Mouse (Mus musculus): ENCODE data around the gene Gal3st2b.
"Not testable (repeated sequence)": the region's sequence is repeated elsewhere in the genome, so short reads cannot be mapped to it uniquely, and the experiment has no call there.

The Gal3st2b gene

DNA sequence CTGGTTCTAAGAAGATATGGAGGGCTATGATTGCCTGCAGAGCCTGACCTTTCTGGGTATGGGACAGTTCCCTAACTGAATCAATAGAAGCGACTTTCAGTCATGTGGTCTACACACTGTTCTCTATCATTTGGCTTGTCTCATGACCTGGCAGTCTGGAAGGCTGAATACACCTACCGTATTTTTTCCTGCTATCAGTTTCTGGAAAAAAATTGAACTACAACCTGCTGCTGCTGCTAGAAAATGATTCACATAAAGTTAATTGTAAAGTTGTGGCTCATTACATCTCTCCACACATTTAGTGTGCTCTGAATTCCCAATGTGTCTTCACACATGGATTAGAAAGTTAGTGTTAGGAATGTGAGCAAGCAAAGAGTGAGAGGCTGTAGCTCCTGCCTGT lies at the start of gene Gal3st2b:
Gene Gal3st2b, plus strand, starts transcription at position 301 of the 400 bp plus-strand sequence.
- CTCF ChIA-PET: not testable (repeated sequence)

DNA sequence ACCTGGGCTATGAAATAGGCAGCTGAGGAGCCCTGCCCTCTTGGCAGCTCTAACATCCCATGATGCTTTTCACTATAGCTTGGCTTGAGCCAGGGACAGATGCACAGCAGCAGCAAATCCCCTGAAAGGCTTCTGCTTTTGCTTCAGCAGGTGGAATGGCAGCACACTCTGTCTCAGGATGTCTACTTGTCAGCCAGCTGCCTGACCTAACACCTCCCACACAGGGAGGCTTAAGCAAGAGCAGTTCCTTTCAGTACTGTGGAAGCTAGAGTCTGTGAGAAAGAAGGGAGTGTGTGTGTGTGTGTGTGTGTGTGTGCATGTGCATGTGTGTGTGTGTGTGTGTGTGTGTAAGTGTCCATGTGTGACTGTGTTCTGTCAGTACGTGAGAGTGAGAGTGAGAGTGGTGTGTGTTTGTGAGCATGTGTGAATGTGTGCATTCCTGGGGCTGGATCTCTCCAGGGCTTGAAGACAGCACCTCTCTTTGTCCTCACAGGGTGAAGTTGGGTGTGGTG lies 46.5 kb upstream of the Gal3st2b start:
- CTCF ChIA-PET: not testable (repeated sequence)

DNA sequence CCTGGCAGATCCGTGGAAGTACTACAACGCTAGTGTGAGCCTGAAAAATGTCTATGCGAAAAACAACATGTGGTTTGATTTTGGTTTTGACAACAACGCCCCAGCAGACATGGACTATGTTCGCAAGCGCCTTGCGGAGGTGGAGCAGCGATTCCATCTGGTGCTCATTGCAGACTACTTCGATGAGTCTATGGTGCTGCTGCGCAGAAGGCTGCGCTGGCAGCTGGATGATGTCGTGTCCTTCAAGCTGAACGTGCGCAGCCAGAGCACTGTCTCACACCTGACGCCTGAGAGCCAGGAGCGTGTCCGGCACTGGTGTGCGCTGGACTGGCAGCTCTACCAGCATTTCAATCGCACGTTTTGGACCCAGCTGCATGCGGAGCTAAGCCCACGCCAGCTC lies 43.7 kb upstream of the Gal3st2b start:
- CTCF ChIA-PET: not testable (repeated sequence)

DNA sequence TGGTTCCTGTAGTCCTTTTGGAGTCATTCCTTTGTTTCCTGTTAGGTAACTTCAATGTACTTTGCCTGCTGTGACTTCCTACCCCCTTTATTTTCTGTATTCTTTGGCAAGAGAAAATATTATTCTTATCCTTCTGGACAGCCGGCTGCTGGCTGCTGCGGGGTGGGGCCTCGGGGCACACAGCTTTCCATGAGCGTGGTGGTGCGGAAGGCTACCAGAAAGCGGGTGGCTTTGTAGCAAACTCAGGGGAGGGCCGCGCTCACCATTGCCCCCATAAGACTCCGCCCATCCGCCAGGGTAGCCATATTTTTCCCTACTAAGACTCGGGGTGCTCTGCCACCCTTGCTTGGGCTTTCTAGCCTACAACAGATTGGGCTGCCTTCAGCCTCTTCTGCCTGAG lies 36.3 kb upstream of the Gal3st2b start:
- CTCF ChIA-PET: not testable (repeated sequence)

DNA sequence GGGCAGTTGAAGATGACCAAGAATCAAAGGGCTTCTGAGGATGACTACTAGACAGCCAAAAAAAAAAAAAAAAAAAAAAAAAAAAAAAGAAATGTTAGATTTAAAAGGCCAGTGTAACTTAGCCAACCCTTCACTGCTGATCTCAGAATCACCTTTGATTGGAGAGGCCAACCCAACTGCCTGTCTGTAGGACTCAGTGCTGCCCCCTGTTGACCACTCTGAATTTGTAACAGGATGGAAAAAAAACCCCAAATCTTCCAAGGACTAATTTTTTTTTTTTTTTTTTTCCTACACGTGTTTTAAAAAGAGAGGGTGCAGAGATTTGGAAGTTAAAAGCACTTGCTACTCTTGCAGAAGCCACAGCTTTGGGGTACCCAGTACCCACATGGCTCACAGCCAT lies 27.2 kb upstream of the Gal3st2b start:
- CTCF ChIA-PET: not testable (repeated sequence)

DNA sequence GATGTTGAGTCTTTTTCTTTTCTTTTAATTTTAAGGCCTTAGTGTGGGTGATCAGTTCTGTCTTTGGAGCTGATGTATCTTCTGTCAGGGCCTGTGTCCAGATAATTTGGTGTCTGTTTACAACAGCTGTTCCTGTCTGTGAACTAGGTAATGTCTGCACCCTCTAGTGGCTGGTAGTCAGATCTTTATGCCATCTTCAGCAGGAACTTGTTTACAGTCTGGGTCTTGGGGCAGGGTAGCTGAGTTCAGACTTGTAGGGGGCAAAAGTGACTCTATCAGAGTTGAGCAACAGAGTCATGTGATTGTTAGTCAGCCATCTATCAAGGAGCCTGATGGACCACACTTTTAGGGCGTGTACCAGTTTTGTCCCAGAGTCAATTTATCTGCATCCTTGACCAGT lies 20.7 kb upstream of the Gal3st2b start:
- CTCF ChIA-PET: not testable (repeated sequence)

DNA sequence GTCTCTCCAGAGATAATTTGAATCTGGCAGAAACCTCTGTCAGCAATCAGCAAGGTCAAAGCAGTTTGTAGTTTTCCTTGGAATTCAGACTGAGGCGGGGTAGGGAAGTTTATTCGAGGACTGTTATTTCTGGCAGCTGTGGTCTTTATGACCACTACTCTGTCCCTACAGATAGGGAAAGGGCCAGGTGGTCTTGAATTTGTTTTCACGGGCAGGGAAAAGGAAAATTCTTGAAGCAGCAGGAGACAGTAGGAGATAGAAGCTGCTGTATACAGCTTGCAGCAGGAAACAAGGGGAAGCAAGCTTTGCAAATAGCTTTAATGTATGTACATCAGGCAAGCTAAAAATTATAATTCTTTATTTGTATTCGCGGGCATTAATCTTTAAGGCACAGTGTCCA lies 16.8 kb upstream of the Gal3st2b start:
- CTCF ChIA-PET: not testable (repeated sequence)

DNA sequence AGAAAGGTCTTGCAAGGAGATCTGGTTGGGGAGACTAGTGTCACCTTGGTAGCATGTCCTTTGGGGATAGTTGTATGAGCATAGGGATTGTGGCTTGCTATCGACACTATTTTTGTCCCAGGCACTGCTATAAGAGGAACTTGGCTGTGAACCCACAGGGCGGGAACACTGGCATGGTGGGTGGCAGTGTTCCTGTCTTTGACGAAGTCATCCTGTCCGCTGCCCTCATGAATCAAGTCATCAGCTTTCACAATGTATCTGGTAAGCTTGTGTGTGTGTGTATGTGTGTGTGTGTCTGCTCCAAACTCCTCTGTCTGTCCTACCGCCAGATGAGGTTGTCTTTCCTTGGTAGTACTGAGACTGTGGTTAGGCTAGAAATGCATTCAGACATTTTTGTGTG lies 11.4 kb upstream of the Gal3st2b start:
- CTCF ChIA-PET: not testable (repeated sequence)

DNA sequence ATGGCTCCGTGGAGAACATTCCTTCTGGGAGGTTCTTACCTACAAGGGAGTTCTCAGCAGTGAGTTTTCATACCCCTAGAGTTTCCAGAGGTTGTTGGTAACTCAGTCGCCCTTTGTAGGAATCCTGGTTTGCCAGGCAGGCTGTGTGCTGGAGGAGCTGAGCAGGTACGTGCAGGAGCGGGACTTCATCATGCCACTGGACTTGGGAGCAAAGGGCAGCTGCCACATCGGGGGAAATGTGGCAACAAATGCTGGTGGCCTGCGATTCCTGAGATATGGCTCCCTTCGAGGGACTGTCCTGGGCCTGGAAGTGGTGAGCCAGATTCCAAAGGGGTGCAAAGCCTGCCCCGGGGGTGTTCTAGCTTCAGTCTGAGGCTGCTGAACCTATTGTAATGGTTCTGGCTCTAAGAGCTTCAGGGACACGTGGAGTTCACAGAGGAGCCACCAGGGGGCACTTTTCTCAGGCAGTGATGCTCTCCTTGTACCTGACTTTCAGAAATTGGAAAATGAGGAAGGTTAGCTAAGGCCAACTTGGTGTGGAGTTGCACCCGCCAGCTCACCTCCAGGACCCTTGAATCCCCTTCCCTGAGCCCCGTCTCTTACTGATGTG lies 9.0 kb upstream of the Gal3st2b start:
- CTCF ChIA-PET: not testable (repeated sequence)

DNA sequence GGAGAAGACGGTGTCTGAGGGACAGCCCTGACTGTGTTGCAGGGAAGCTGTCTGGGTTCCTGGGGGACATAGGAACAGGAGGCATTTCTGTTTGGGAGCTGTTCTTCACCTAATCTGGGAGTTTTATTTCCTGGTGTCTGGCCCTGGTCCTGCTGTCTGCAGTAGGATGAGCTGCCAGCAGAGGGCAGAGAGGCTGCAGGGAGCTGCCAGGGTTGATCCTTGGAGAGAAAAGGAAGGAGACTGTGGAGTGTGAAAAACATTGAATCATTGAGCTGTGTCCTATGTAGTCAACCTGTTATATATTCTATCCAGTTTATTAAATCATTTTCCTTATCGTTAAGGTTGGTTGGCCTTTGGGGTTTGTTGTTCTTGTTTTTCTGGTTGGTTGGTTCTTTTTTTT lies 6.2 kb upstream of the Gal3st2b start:
- CTCF ChIA-PET: not testable (repeated sequence)

DNA sequence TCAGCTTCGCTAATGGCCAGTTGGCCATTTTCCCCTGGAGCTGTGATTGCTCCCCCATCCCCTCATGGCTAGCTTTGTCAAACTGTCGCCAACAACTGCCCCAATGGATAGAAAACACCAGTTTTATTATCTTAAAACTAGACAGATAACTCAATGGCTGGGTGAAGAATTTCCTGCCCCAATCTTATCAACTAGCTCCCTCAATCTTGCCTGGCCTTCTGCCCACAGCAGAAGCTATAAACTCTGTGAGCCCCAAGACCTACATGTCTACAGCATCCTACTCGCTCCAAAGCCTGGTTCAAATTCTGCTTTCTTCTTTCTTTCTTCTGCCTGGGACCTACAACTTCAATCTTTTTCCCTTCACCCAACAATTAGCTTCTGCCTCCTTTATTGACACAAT lies 951 bp upstream of the Gal3st2b start:
- CTCF ChIA-PET: not testable (repeated sequence)

DNA sequence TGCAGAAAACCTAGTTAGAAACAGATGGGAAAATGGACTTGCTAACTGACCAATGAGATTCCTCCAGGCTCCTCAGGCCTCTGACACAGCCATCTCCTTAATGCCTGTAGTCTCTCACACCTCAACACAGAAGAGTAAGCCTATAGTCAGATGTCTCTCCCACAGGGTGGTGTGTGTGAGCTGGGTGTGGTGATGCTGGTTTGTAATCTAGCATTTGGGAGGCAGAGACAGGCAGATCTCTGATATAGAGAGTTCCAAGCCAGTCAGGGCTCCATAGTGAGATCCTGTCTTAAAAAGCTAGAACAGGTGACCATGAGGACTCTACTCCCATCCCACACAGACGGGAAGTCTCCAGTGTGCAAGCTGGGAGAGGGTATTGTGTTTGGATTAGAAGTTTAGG lies 664 bp downstream of the Gal3st2b start:
- CTCF ChIA-PET: not testable (repeated sequence)

DNA sequence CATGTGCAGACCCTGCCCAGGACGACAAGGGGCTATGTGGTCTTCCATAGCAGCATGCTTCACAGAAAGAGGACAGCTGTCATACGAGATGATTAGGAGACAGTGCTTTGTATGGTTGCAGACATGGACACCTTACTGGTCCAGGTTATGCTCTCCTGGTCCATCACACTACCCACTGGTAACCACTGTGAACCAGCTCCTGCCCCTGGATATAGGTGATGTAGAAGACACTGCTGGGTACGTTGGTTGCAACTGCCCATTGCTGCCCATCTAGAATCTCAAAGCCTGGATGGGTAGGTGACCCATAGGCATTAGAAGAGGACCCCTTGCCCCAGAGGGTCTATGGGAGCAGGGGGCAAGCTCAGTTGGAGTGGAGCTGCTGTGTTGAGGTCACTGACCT lies 1.2 kb downstream of the Gal3st2b start:
- CTCF ChIA-PET: not testable (repeated sequence)

DNA sequence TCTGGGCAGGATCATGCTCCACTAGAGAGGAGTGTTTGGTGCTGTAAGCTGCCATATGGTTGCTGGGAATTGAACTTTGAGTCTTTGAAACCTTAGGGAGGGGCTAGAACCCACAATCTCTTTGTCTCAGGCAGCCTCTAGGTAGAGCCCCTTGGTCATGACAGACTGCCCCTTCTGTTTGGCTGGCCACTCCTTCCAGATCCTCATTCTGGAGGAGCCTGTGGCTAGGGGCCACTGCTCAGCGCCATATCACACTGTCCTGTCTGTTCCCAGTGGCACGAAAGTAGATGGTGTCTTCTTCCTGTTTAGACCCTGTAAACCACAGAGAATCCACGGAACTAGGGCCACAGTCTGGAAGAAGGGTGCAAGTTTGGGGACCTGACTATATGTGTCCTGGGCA lies 4.5 kb downstream of the Gal3st2b start:
- CTCF ChIA-PET: not testable (repeated sequence)

DNA sequence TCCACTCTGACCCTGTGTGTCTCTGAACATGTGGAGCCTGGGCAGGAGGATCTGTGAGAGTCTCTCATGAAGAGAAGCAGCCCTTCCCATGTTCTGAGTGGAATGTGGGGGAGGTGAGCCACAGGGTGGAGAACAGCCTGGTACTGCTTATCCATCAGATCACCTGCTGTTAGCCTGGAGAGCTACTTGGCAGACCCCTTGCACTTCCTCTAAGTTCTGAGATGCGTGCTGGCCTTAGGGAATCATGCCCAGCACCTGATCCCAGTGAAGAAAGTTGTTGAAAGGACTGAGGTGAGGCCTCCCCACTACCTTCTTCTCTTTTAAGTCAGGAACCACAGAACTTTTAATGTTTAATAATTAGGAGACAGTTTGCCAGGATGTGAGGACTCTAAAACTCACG lies 5.0 kb downstream of the Gal3st2b start:
- CTCF ChIA-PET: not testable (repeated sequence)

DNA sequence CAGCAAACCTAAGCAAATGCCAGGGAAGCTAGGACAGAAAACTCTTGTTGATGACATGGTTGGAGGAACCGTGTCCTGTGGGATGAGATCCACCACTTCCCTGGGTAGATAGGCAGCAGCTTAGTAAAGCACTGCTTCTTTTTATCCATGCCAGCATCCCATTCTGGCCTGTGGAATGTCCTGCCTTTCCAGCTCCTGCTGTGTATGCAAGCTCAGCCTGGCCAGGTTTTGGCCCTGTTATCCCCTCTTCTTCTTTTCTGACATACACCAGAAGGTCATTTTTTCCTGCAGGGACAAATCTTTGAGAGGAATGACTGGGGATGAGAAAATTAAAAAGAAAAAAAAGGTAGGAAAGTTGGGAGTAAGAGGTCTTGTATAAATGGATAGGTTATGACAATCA lies 17.3 kb downstream of the Gal3st2b start:
- CTCF ChIA-PET: not testable (repeated sequence)

DNA sequence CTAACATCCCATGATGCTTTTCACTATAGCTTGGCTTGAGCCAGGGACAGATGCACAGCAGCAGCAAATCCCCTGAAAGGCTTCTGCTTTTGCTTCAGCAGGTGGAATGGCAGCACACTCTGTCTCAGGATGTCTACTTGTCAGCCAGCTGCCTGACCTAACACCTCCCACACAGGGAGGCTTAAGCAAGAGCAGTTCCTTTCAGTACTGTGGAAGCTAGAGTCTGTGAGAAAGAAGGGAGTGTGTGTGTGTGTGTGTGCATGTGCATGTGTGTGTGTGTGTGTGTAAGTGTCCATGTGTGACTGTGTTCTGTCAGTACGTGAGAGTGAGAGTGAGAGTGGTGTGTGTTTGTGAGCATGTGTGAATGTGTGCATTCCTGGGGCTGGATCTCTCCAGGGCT lies 19.7 kb downstream of the Gal3st2b start:
- CTCF ChIA-PET: not testable (repeated sequence)

DNA sequence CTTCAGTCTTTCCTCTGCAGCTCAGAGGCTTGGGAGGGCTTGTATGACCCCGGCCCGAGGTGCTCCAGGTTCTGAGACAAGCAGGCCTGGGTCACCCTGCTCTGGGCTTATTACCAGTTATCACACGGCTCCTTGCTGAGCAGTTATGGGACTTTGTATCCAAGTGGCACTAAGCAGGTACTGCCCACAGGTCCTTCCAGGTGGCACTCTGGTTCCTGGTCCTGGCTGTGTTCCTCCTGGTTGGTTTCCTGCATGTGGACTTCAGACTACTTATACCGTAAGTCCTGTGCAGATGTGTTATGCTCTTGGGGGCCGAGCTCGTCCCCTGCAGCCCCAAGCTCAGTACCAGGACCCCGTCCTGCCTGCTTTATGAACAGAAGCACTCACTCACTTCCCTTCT lies 20.3 kb downstream of the Gal3st2b start:
- CTCF ChIA-PET: not testable (repeated sequence)

DNA sequence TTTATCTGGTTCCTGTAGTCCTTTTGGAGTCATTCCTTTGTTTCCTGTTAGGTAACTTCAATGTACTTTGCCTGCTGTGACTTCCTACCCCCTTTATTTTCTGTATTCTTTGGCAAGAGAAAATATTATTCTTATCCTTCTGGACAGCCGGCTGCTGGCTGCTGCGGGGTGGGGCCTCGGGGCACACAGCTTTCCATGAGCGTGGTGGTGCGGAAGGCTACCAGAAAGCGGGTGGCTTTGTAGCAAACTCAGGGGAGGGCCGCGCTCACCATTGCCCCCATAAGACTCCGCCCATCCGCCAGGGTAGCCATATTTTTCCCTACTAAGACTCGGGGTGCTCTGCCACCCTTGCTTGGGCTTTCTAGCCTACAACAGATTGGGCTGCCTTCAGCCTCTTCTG lies 31.0 kb downstream of the Gal3st2b start:
- CTCF ChIA-PET: not testable (repeated sequence)

DNA sequence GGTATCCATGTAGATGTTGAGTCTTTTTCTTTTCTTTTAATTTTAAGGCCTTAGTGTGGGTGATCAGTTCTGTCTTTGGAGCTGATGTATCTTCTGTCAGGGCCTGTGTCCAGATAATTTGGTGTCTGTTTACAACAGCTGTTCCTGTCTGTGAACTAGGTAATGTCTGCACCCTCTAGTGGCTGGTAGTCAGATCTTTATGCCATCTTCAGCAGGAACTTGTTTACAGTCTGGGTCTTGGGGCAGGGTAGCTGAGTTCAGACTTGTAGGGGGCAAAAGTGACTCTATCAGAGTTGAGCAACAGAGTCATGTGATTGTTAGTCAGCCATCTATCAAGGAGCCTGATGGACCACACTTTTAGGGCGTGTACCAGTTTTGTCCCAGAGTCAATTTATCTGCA lies 48.4 kb downstream of the Gal3st2b start:
- CTCF ChIA-PET: not testable (repeated sequence)

DNA sequence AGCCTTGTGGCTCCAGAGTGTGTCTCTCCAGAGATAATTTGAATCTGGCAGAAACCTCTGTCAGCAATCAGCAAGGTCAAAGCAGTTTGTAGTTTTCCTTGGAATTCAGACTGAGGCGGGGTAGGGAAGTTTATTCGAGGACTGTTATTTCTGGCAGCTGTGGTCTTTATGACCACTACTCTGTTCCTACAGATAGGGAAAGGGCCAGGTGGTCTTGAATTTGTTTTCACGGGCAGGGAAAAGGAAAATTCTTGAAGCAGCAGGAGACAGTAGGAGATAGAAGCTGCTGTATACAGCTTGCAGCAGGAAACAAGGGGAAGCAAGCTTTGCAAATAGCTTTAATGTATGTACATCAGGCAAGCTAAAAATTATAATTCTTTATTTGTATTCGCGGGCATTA lies 52.3 kb downstream of the Gal3st2b start:
- CTCF ChIA-PET: not testable (repeated sequence)

DNA sequence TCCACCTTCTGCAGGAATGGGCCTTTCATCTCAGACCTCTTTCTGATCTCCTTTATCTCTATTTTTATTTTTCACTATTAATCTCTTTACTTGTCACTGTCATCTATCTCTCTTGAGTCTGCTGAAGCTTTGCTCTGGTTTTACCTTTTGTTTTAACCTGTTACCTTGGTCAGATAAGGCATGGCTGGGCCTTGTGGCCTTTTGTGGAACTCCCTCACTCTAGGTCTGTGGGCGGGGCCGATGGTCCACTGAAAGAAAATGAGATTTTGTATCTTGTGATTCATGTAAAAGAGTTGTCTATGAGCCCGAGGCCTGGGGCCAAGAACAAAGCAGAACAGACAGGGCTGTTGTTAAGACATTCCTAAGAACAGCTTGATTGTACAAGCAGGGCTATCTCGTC lies 52.7 kb downstream of the Gal3st2b start:
- CTCF ChIA-PET: not testable (repeated sequence)

DNA sequence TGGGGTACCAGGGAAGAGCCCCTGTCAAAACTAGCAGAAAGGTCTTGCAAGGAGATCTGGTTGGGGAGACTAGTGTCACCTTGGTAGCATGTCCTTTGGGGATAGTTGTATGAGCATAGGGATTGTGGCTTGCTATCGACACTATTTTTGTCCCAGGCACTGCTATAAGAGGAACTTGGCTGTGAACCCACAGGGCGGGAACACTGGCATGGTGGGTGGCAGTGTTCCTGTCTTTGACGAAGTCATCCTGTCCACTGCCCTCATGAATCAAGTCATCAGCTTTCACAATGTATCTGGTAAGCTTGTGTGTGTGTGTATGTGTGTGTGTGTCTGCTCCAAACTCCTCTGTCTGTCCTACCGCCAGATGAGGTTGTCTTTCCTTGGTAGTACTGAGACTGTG lies 57.7 kb downstream of the Gal3st2b start:
- CTCF ChIA-PET: not testable (repeated sequence)

DNA sequence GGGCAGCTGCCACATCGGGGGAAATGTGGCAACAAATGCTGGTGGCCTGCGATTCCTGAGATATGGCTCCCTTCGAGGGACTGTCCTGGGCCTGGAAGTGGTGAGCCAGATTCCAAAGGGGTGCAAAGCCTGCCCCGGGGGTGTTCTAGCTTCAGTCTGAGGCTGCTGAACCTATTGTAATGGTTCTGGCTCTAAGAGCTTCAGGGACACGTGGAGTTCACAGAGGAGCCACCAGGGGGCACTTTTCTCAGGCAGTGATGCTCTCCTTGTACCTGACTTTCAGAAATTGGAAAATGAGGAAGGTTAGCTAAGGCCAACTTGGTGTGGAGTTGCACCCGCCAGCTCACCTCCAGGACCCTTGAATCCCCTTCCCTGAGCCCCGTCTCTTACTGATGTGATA lies 60.2 kb downstream of the Gal3st2b start:
- CTCF ChIA-PET: not testable (repeated sequence)

DNA sequence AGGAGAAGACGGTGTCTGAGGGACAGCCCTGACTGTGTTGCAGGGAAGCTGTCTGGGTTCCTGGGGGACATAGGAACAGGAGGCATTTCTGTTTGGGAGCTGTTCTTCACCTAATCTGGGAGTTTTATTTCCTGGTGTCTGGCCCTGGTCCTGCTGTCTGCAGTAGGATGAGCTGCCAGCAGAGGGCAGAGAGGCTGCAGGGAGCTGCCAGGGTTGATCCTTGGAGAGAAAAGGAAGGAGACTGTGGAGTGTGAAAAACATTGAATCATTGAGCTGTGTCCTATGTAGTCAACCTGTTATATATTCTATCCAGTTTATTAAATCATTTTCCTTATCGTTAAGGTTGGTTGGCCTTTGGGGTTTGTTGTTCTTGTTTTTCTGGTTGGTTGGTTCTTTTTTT lies 62.8 kb downstream of the Gal3st2b start:
- CTCF ChIA-PET: not testable (repeated sequence)
